Mouse (Mus musculus) cerebellum, adult 9-11 months (tissue): ENCODE results near the gene Inha.
A peak's percentile ranks its signal among the peaks of the same experiment; 100 is the strongest.

Experiments used
- DNase-seq: peaks from one replicate; pipeline ENCODE4 v3.0.0; 2022

Inha gene

GRCm38 (mm10) chr1:75507006-75507405, at the start of gene Inha:
Gene Inha (plus strand): TSS chr1:75507077.
- DNase-seq, result peak; percentile 58

- no peak for DNase-seq
These were observed 49.2 kb upstream of the Inha start for GRCm38 (mm10) chr1:75457710-75458024.

- DNase-seq, result peak; percentile 52
These were observed 48.7 kb upstream of the Inha start for GRCm38 (mm10) chr1:75458025-75458788.

DNA sequence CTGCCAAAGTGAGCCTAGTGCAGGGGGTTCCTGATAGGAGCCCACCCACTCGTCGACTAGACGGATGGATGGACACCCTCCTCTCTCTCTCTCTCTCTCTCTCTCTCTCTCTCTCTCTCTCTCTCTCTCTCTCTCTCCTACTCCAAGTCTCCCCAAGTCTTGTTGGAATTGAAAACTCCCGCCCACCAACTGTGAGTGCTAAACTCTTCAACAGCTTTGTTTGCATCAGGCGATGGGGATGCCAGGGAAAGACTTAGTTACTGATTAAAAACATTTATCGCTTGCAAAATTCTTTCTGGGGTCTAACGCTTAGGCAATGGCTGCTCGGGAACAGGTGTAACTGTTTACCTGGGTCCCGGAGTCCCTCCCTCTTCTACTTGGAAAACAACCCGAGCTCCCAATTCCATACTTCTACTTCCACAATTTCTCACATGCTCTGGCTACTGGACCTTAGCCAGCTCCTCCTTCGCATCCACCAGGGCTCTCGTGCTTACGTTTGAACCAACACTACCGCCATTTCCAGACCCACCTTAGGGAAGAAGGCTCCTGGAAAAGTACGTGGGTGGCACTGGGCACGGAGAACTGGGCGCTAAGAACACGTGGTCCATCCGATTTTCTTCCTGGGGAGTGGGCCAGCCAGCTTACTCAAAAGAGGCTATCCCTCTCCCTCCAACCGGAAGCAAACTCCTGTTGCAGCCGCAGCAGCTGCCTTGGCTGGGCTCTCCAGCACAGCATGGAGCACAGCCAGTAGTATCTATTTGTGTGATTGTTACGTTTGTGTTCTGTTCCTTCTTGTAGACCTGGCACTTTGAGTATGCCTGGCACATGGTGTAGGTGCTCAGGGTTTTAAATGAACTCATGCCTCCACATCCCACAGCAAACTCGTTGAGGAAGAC, 47.8 kb upstream of the Inha start:
- DNase-seq, result peak; percentile 51

DNA sequence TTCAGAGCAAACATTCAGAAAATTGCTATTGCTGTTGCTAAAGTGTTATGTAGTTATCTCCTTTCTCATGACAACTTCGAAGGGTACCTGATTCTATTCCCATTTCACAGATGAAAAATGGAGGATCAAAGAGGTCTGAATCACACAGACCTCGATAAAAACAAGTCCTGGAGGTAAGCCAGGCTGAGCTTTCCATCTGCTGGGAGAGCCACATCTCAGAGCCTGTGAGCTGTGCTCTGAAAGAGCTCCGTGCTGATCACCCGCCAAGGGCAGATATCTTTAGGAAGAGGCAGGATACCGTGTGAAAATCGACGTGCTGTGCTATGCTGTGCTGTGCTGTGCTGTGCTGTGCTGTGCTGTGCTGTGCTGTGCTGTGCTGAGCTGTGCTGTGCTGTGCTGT, 46.6 kb upstream of the Inha start:
- peak; percentile 45 for DNase-seq

DNA sequence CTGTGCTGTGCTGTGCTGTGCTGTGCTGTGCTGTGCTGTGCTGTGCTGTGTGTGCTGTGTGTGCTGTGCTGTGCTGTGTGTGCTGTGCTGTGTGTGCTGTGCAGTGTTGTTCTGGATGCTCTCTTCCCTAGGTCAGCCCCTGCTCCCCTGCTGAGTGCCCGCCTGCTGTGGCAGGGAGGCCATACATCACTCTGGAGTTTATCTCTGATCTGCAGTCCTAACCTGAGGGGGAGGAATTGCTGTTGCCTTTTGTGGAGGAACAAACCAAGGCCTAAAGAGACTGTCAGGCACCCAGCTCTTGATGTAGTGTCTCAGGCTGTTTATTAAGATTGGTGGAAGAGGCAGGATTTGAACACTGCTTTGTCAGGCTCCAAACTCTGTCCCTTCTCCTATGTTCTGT, 44.2 kb upstream of the Inha start:
- DNase-seq, result no peak

- no peak for DNase-seq
These were observed 43.1 kb upstream of the Inha start for GRCm38 (mm10) chr1:75463652-75464204.

- DNase-seq, result peak; percentile 82
These were observed 39.5 kb upstream of the Inha start for GRCm38 (mm10) chr1:75467215-75467927.

DNA sequence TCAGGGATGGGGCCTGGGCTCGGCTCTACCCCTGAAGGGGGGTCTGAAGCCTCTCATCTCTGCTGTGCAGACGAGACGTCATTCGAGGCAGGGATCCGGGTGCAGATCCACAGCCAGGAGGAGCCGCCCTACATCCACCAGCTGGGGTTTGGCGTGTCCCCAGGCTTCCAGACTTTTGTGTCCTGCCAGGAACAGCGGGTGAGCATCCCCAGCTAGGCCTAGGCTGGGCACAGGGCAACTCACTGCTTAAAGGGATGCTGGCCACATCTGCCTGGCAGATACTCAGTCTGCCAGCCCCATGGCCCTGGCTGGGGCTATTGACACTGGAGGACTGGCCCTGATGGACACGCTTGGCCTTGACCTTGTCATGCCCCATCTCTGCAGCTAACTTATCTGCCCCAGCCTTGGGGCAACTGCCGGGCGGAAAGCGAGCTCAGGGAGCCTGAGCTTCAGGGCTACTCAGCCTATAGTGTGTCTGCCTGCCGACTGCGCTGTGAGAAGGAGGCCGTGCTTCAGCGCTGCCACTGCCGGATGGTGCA, 37.5 kb upstream of the Inha start:
- DNase-seq, result no peak

DNA sequence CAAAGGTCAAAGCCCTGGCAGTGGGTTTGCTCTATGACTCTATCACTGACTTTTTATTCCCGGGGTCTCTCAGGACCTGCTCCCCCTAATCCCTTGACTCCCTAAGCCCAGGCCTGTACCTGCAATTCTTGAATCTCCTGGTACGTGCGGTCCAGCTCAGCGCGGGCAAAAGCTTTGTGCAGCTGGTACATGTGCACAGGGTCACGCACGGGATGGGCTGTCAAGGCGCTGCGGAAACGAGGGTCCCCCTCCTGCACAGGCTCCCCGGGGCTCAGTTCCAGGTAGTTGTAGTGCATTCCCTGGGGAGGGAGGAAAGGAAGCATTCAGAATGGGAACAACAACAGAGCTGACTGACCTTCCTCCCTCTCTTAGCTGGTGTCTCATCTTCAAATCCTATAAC, 30.4 kb upstream of the Inha start:
- DNase-seq, result peak; percentile 69

DNA sequence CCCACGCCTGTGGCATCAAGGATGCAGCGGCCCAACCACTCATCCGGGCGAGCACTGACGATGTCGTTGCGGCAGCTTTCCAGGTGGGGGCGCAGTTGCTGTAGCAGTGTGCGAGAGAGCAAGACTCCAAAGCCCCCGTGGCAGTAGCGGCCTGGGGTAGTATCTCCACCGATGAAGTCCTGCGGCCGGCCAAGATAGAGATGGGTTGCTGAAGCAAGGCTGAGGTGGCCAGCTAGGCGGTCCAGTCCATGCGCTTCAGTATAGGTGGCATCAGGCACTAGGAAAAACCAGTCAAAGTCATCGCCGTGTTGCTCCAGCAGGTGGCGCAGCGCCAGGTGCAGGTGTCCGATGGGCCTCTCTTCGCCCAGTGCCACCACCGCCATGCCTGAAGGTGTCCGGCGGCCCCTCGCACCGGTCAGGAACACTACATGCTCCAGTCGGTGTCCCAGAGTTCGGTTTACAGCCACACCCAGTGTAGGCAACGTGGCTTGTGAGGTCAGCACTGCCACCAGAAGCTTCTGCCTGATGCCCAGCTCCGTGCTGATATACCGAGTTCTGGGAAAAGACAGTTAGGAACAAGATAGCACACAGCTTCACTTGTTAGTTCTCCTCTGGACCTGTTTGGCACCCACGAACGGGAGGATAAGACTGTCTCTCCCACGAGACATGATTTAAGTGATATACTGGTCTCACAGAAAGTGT, 29.5 kb upstream of the Inha start:
- DNase-seq, result peak; percentile 92

GRCm38 (mm10) chr1:75477966-75478290, 28.9 kb upstream of the Inha start:
- DNase-seq, result peak; percentile 45

DNA sequence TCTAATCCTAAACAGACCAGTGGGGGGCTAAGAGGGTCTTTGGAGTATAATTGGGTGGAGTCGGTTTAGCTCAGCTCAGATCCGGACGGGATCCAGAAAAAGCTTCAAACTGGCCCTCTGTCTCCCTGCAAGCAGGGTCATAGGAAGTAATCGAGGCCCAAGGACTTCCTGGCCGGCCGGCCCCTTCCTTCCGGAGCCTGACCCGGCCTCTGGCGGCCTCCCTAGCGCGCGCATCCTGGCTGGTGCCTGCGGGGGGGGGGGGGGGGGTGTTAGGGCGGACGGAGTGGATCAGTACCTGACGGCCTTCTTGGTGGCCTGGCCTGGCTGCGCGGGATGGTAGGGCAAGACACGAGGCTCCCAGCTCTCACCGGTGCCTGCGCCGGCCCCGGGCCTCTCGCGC, 28.4 kb upstream of the Inha start:
- DNase-seq, result no peak

DNA sequence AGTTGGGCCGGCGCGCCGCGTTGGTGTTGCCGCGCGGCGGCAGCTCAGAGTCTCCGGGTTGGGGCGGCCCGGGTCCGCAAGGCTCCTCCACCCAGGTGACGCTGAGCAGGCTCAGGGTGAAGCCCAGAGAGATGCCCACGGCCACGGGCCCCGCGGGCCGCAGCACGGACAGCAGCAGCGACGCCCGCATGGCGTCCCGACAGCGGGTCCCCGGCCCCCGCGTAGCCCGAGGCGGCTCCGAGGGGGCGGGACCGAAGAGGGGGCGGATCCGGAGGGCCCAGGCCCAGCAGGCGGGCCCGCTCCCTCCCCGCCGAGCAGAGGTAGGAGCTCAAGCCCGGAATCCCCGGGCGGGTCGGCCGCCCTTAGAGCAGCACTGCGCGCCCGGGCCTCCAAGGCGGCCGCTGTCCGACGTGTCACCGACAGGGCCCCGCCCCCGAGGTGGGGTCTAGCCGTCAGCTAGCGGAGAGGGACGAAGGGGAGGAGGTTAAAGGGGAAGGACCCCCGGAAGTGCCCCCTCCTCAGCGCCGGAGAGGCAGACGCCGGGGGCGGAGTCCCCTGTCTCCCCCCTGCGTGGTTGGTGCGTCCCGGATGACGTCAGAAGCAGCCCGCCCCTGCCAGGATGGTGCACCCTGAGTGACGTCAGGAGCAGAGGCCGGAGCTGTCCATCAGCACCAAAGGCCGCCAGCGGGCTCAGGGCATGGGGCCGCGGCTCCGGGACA, 27.8 kb upstream of the Inha start, which contains the start of the genes Chpf and Tmem198:
TSS of gene Chpf (minus strand) at position 392 of the 719 bp plus-strand sequence.
TSS of gene Tmem198 (plus strand) at position 617 of the 719 bp plus-strand sequence.
- peak; percentile 98 for DNase-seq

DNA sequence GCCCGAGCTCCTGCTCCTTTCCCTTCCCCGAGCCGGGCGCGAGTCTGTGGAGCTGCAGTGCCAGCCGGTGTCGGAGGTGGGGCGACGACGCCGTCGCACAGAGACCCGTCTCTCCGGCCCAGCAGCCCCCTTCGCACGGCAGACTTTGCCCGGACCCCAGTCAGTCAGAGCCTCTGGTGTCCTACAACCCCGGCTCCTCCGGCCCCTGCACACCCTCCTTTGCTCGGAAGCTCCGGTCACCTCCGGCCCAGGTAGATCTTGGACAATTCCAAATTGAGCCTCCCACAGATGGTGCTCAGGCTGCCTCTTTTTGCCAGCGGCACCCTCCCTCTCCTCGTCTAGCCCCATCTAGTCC, 27.3 kb upstream of the Inha start:
- no peak for DNase-seq

GRCm38 (mm10) chr1:75480036-75480435, 26.8 kb upstream of the Inha start:
- peak; percentile 65 for DNase-seq

GRCm38 (mm10) chr1:75480735-75481134, 26.1 kb upstream of the Inha start:
- no peak for DNase-seq

GRCm38 (mm10) chr1:75486561-75486960, 20.3 kb upstream of the Inha start:
- peak; percentile 65 for DNase-seq

GRCm38 (mm10) chr1:75487040-75487404, 19.9 kb upstream of the Inha start:
- DNase-seq, result no peak

DNA sequence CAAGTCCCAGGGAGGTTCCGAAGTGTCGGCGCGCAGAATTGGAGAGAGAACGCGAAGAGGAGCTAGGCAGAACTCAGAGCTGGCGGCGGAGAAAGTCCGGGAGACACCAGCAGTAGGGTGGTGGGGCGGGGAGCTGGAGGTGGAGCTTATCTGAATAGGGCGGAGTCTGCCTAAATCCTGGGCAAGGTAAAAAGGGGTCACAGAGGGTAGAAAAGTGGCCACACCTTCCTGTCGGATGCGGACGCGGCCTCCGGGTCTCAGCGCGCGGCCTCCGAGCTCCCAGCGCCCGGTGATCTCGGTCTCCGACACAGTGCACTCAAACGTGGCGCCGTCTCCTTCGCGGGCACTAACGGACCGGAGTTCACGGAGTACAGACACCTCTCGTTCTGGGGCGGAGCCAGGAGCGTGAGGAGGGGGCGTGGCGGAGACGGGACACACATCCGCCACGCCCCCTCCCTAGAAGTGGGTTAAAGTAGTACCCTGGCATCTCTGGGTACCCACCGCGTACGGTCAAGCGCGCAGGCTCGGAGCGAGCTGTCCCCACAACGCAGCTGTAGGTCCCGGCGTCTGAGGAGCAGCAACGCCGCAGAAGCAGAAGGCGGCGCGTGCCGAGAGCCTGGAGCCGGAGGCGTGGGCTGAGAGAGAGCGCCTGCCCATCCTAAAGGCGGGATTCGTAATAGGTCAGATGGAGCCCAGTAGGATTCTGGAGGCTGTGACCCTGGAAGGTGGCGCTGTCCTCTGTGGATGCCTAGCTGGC, 19.3 kb upstream of the Inha start:
- peak; percentile 87 for DNase-seq
